Mouse (Mus musculus): ENCODE data around the gene Nrl. TPM values are rescaled to one million over a fixed set of nuclear protein-coding genes. Genes with fewer than 3 reads are reported as not detected.

The Nrl gene
- polyA plus RNA-seq, 1 experiment from 2014 or later, result not detected

DNA sequence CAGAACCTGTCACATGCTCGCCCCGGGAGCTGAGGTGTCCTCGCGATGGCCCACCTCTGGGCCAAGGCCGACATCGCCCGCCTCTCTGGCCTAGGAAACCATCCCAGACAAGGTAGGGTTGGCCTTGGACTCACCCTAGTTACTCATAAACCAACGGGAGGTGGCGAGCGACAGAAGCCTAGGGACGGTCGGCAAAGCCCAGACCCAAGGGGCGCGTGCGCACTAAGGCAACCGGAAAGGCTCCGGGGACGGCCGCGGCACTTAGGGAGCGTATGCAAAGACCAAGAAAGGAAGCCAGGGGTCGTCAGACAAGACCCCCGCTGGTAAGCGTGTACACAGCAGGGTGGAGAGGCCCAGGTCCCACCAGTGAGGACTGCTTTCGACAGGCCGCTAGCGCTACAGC lies 35.0 kb upstream of the Nrl start, which contains the start of gene Dcaf11:
Dcaf11 (plus strand) TSS at position 208 of the 403 bp plus-strand sequence.
- under 1% methylated on average over 27 of the region's 27 CpGs for WGBS
- no peaks in the 10 kb centered on the region for H3K9me3 ChIP-seq (ENCODE audit: control insufficient read depth, low read length)
- peaks cover under 1% of the 10 kb centered on the region; the same call in 1 of the 2 replicates for H3K36me3 ChIP-seq (ENCODE audit: control insufficient read depth, insufficient read depth, low read length)
- peak within 1 kb of the TSS; percentile 89 for H3K27ac ChIP-seq (ENCODE audit: low read depth, low read length)
- peak within 1 kb of the TSS; percentile 84 for H3K4me2 ChIP-seq (ENCODE audit: low read depth)
- H3K4me1 ChIP-seq (ENCODE audit: control insufficient read depth, insufficient read depth, low read length), result peaks cover 5% of the 10 kb centered on the region; the same call in 1 of the 2 replicates
- peak; percentile 94 for DNase-seq (ENCODE audit: low spot score)
- H3K4me3 ChIP-seq (ENCODE audit: low read depth, low read length), result peak within 1 kb of the TSS; percentile 42
- peak within 1 kb of the TSS; percentile 55 for H3K9ac ChIP-seq (ENCODE audit: low read length)
- no peaks in the 10 kb centered on the region for H3K27me3 ChIP-seq (ENCODE audit: control insufficient read depth, insufficient read depth, low read length)
- peak; percentile 84 for ATAC-seq (ENCODE audit: insufficient read depth, low FRiP score, low TSS enrichment)

- 59% methylated on average over 6 of the region's 6 CpGs for WGBS
- Histone ChIP-seq H3K4me3 (ENCODE audit: low read depth, low read length) (peak overlapping the region; percentile 42; the same call in 1 of the 2 replicates), H3K27ac (ENCODE audit: low read depth, low read length) (no peak overlapping the region)
Observed at GRCm38 (mm10) chr14:55558740-55559448, 34.1 kb upstream of the Nrl start.

DNA sequence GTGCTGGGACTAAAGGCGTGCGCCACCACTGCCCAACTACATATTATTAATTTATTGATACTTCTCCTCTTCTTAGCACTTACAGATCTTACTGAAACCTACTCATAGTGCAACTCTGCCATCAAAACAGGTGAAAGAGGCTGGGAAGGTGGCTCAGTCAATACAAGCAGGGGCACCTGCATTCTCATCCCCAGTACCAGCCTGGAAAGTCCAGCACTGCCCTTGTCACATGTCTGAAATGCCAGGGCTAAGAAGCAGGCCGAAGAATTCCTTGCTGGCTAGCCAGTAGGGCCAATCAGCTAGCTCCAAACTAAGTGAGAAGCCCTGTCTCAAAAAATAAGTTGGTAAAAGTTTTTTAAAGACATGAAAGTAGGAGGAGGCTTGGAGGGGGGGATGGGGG lies 32.8 kb upstream of the Nrl start:
- no peaks in the 10 kb centered on the region for H3K27me3 ChIP-seq (ENCODE audit: control insufficient read depth, insufficient read depth, low read length)
- H3K9me3 ChIP-seq (ENCODE audit: control insufficient read depth, low read length), result no peaks in the 10 kb centered on the region
- H3K4me1 ChIP-seq (ENCODE audit: control insufficient read depth, insufficient read depth, low read length), result peaks cover 5% of the 10 kb centered on the region; the same call in 1 of the 2 replicates
- H3K36me3 ChIP-seq (ENCODE audit: control insufficient read depth, insufficient read depth, low read length), result no peaks in the 10 kb centered on the region
- DNase-seq (ENCODE audit: low spot score), result no peak
- no peak overlapping the region for H3K27ac ChIP-seq (ENCODE audit: low read depth, low read length)
- no peak for ATAC-seq (ENCODE audit: insufficient read depth, low FRiP score, low TSS enrichment)
- H3K9ac ChIP-seq (ENCODE audit: low read length), result no peak overlapping the region
- WGBS, result 93% methylated on average over 3 of the region's 3 CpGs
- H3K4me2 ChIP-seq (ENCODE audit: low read depth), result no peak overlapping the region
- no peak overlapping the region for H3K4me3 ChIP-seq (ENCODE audit: low read depth, low read length)

More at GRCm38 (mm10) chr14:55558740-55559448, 34.1 kb upstream of the Nrl start:
- Histone ChIP-seq H3K9me3 (ENCODE audit: control insufficient read depth, low read length) (no peaks in the 10 kb centered on the region), H3K4me2 (ENCODE audit: low read depth) (peak overlapping the region; percentile 47), H3K27me3 (ENCODE audit: control insufficient read depth, insufficient read depth, low read length) (no peaks in the 10 kb centered on the region), H3K36me3 (ENCODE audit: control insufficient read depth, insufficient read depth, low read length) (no peaks in the 10 kb centered on the region), H3K9ac (ENCODE audit: low read length) (no peak overlapping the region), H3K4me1 (ENCODE audit: control insufficient read depth, insufficient read depth, low read length) (peaks cover 5% of the 10 kb centered on the region; the same call in 1 of the 2 replicates)
- ATAC-seq (ENCODE audit: insufficient read depth, low FRiP score, low TSS enrichment) (no peak), DNase-seq (ENCODE audit: low spot score) (no peak)

GRCm38 (mm10) chr14:55557003-55557402 lies 32.2 kb upstream of the Nrl start:
- WGBS, result 26% methylated on average over 5 of the region's 5 CpGs

DNA sequence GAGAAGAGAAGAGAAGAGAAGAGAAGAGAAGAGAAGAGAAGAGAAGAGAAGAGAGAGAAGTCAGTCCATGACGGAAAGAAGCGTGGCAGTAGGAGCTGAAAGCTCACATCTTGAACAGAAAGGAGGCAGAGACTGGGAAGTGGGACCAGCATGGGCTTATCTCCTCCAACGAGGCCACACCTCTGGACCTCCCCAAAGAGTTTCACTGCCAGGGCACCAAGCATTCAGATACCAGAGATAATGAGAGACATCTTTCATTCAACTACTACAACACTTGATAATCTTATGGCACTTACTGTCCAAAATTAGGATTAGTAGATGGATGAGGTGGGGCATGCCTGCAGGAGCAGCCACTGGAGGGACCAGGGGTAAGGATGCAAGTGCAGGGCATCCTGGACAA lies 31.0 kb upstream of the Nrl start:
- ATAC-seq (ENCODE audit: insufficient read depth, low FRiP score, low TSS enrichment) (no peak), DNase-seq (ENCODE audit: low spot score) (no peak)
- Histone ChIP-seq H3K4me1 (ENCODE audit: control insufficient read depth, insufficient read depth, low read length) (no peaks in the 10 kb centered on the region), H3K36me3 (ENCODE audit: control insufficient read depth, insufficient read depth, low read length) (no peaks in the 10 kb centered on the region), H3K4me2 (ENCODE audit: low read depth) (no peak overlapping the region), H3K9ac (ENCODE audit: low read length) (no peak overlapping the region), H3K27me3 (ENCODE audit: control insufficient read depth, insufficient read depth, low read length) (no peaks in the 10 kb centered on the region), H3K27ac (ENCODE audit: low read depth, low read length) (no peak overlapping the region), H3K4me3 (ENCODE audit: low read depth, low read length) (no peak overlapping the region), H3K9me3 (ENCODE audit: control insufficient read depth, low read length) (no peaks in the 10 kb centered on the region)
- WGBS, result 82% methylated on average over 3 of the region's 3 CpGs

More at GRCm38 (mm10) chr14:55557003-55557402, 32.2 kb upstream of the Nrl start:
- H3K36me3 ChIP-seq (ENCODE audit: control insufficient read depth, insufficient read depth, low read length), result no peaks in the 10 kb centered on the region
- H3K27me3 ChIP-seq (ENCODE audit: control insufficient read depth, insufficient read depth, low read length), result no peaks in the 10 kb centered on the region
- H3K4me3 ChIP-seq (ENCODE audit: low read depth, low read length), result no peak overlapping the region
- peaks cover 5% of the 10 kb centered on the region; the same call in 1 of the 2 replicates for H3K4me1 ChIP-seq (ENCODE audit: control insufficient read depth, insufficient read depth, low read length)
- H3K27ac ChIP-seq (ENCODE audit: low read depth, low read length), result no peak overlapping the region
- DNase-seq (ENCODE audit: low spot score), result peak; percentile 61
- H3K9ac ChIP-seq (ENCODE audit: low read length), result no peak overlapping the region
- ATAC-seq (ENCODE audit: insufficient read depth, low FRiP score, low TSS enrichment), result no peak
- H3K9me3 ChIP-seq (ENCODE audit: control insufficient read depth, low read length), result no peaks in the 10 kb centered on the region
- no peak overlapping the region for H3K4me2 ChIP-seq (ENCODE audit: low read depth)

GRCm38 (mm10) chr14:55554635-55555034 lies 29.9 kb upstream of the Nrl start:
- ATAC-seq (ENCODE audit: insufficient read depth, low FRiP score, low TSS enrichment), result no peak
- no peaks in the 10 kb centered on the region for H3K9me3 ChIP-seq (ENCODE audit: control insufficient read depth, low read length)
- H3K4me1 ChIP-seq (ENCODE audit: control insufficient read depth, insufficient read depth, low read length), result no peaks in the 10 kb centered on the region
- H3K27me3 ChIP-seq (ENCODE audit: control insufficient read depth, insufficient read depth, low read length), result no peaks in the 10 kb centered on the region
- H3K4me3 ChIP-seq (ENCODE audit: low read depth, low read length), result no peak overlapping the region
- no peak for DNase-seq (ENCODE audit: low spot score)
- H3K27ac ChIP-seq (ENCODE audit: low read depth, low read length), result no peak overlapping the region
- H3K9ac ChIP-seq (ENCODE audit: low read length), result no peak overlapping the region
- no peaks in the 10 kb centered on the region for H3K36me3 ChIP-seq (ENCODE audit: control insufficient read depth, insufficient read depth, low read length)
- H3K4me2 ChIP-seq (ENCODE audit: low read depth), result no peak overlapping the region

- Histone ChIP-seq H3K27me3 (ENCODE audit: control insufficient read depth, insufficient read depth, low read length) (no peaks in the 10 kb centered on the region), H3K4me3 (ENCODE audit: low read depth, low read length) (no peak overlapping the region), H3K4me2 (ENCODE audit: low read depth) (no peak overlapping the region), H3K4me1 (ENCODE audit: control insufficient read depth, insufficient read depth, low read length) (no peaks in the 10 kb centered on the region), H3K9ac (ENCODE audit: low read length) (no peak overlapping the region), H3K27ac (ENCODE audit: low read depth, low read length) (no peak overlapping the region), H3K36me3 (ENCODE audit: control insufficient read depth, insufficient read depth, low read length) (no peaks in the 10 kb centered on the region), H3K9me3 (ENCODE audit: control insufficient read depth, low read length) (no peaks in the 10 kb centered on the region)
- 95% methylated on average over 8 of the region's 8 CpGs for WGBS
- DNase-seq (ENCODE audit: low spot score) (no peak), ATAC-seq (ENCODE audit: insufficient read depth, low FRiP score, low TSS enrichment) (no peak)
Observed at GRCm38 (mm10) chr14:55551794-55552193, 27.0 kb upstream of the Nrl start.

GRCm38 (mm10) chr14:55551347-55551746 lies 26.6 kb upstream of the Nrl start:
- DNase-seq (ENCODE audit: low spot score) (no peak), ATAC-seq (ENCODE audit: insufficient read depth, low FRiP score, low TSS enrichment) (no peak)
- Histone ChIP-seq H3K4me1 (ENCODE audit: control insufficient read depth, insufficient read depth, low read length) (no peaks in the 10 kb centered on the region), H3K4me3 (ENCODE audit: low read depth, low read length) (no peak overlapping the region), H3K9ac (ENCODE audit: low read length) (no peak overlapping the region), H3K9me3 (ENCODE audit: control insufficient read depth, low read length) (no peaks in the 10 kb centered on the region), H3K27ac (ENCODE audit: low read depth, low read length) (no peak overlapping the region), H3K36me3 (ENCODE audit: control insufficient read depth, insufficient read depth, low read length) (no peaks in the 10 kb centered on the region), H3K27me3 (ENCODE audit: control insufficient read depth, insufficient read depth, low read length) (no peaks in the 10 kb centered on the region), H3K4me2 (ENCODE audit: low read depth) (no peak overlapping the region)
- 59% methylated on average over 5 of the region's 5 CpGs for WGBS

DNA sequence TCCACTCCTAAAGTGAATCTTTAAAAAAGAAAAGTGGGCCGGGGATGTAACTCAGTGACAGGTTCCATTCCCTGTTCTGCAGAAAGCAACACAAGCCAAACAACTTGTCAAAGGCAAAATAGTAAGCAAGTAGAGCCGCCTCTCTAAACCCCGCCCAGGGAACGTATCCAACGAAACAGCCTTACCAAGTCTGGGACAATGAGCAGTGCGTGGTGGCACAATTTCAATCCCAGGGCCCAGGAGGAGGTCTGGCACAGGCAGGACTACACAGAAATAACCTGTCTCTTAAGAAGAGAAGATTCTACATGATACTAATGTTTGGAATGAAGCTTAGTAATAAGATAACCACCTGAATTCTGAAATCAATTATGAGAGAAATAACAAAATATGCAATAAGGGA lies 25.4 kb upstream of the Nrl start:
- Histone ChIP-seq H3K36me3 (ENCODE audit: control insufficient read depth, insufficient read depth, low read length) (no peaks in the 10 kb centered on the region), H3K27ac (ENCODE audit: low read depth, low read length) (no peak overlapping the region)

More for the DNA sequence above, 25.4 kb upstream of the Nrl start:
- no peaks in the 10 kb centered on the region for H3K4me1 ChIP-seq (ENCODE audit: control insufficient read depth, insufficient read depth, low read length)
- H3K9me3 ChIP-seq (ENCODE audit: control insufficient read depth, low read length), result no peaks in the 10 kb centered on the region
- no peak overlapping the region for H3K4me3 ChIP-seq (ENCODE audit: low read depth, low read length)
- no peak overlapping the region for H3K4me2 ChIP-seq (ENCODE audit: low read depth)
- WGBS, result 86% methylated on average over 6 of the region's 6 CpGs
- ATAC-seq (ENCODE audit: insufficient read depth, low FRiP score, low TSS enrichment) (no peak), DNase-seq (ENCODE audit: low spot score) (no peak)
- no peaks in the 10 kb centered on the region for H3K27me3 ChIP-seq (ENCODE audit: control insufficient read depth, insufficient read depth, low read length)
- no peak overlapping the region for H3K9ac ChIP-seq (ENCODE audit: low read length)
